Mouse (Mus musculus) ZHBTc4 (cell line): ENCODE measurements around the gene Bard1.

Source experiments
- DNase-seq: peaks from one replicate; pipeline ENCODE4 v3.0.0-alpha.2; 2011; ENCODE audit warnings: low read depth, low spot score

Bard1 gene

GRCm38 (mm10) chr1:71052756-71053155 lies 50.2 kb downstream of the Bard1 start:
- DNase-seq, result no peak

GRCm38 (mm10) chr1:71052252-71052651 lies 50.7 kb downstream of the Bard1 start:
- no peak for DNase-seq

- DNase-seq, result no peak
Observed at GRCm38 (mm10) chr1:71045141-71045540, 57.8 kb downstream of the Bard1 start.

DNA sequence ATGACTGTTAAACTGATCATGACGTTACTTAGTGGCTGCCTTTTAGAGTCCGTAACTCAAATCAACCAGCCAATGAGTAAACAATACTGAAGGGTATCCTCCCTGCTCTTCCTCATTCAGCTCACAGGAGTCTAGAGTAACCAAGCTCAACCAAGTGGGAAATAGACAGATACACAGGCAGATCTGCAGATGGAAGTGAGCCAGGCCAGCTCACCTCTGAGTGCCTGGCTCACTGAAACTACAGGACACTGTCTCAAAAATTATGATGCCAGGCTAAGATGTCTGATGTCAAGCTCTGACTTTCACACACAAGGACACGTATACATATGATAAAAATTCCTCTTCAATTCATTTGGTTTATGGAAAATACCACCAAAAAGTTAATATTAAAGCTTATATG lies 59.0 kb downstream of the Bard1 start:
- no peak for DNase-seq

DNA sequence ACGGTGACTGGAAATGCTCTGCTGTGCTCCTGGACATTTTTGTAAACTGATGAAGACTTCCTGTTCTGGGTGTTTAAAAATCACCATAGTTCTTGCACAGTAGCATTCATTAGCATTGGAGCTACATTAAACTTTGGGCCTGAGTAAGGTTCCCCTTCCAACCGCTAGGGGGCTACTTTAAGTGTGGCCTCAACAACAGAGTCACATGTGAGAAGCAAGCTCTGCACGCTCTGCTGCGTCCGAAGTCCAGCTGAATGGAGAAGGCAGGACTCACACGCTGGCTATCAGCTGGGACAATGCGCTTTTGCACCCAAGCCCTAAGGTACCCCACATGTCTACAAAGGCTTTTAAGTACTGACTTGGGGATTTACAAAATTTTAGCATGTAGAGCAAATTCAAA lies 65.9 kb downstream of the Bard1 start:
- DNase-seq, result peak; percentile 83

- peak; percentile 87 for DNase-seq
Observed at GRCm38 (mm10) chr1:71035565-71035964, 67.4 kb downstream of the Bard1 start.

- DNase-seq, result no peak
Observed at GRCm38 (mm10) chr1:71022766-71023165, 80.2 kb downstream of the Bard1 start.

DNA sequence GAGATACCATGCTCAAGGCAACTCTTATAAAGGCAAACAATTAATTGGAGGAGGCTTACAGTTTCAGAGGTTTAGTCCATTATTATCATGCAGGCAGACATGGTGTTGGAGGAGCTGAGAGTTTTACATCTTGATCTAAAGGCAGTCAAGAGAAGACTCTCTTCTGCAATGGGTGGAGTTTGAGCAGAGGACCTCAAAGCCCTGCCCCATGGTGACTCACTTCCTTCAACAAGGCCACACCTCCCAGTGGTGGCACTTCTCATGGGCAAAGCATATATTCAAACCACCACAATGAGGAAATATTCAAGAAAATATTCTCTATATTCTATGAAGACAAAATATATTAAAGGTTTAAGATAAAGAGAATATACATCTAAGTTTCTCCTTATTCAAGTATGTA lies 88.6 kb downstream of the Bard1 start:
- DNase-seq, result no peak

- no peak for DNase-seq
Observed at GRCm38 (mm10) chr1:71005998-71006397, 96.9 kb downstream of the Bard1 start.

DNA sequence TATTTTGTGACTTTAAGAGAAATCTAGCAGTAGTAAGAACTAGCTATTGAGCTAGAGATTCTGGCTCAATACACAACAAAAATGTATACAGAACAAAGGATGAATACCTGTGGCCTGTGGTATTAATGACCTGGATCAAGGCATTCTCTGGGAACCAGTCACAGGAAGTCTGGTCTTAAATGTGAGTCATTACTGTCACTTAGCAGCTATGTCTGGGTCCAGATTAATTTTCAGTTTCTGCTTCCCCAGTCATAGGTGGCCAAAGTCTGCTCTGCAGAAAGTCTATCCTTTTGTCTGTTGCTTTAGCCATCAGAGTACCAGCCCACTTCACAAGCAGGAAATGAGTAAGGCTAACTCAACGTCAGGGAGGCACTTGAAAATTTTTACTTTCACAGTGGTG lies 98.8 kb downstream of the Bard1 start:
- no peak for DNase-seq

- DNase-seq, result no peak
Observed at GRCm38 (mm10) chr1:71003741-71004140, 99.2 kb downstream of the Bard1 start.

- no peak for DNase-seq
Observed at GRCm38 (mm10) chr1:70997377-70997993, 105.5 kb downstream of the Bard1 start.

- no peak for DNase-seq
Observed at GRCm38 (mm10) chr1:70996766-70997165, 106.2 kb downstream of the Bard1 start.
